Mouse (Mus musculus) kidney, adult 18-20 months (tissue): ENCODE results near the gene Bcam.

Source experiments
- DNase-seq: peaks from one replicate; pipeline ENCODE4 v3.0.0; 2021

Gene Bcam

DNA sequence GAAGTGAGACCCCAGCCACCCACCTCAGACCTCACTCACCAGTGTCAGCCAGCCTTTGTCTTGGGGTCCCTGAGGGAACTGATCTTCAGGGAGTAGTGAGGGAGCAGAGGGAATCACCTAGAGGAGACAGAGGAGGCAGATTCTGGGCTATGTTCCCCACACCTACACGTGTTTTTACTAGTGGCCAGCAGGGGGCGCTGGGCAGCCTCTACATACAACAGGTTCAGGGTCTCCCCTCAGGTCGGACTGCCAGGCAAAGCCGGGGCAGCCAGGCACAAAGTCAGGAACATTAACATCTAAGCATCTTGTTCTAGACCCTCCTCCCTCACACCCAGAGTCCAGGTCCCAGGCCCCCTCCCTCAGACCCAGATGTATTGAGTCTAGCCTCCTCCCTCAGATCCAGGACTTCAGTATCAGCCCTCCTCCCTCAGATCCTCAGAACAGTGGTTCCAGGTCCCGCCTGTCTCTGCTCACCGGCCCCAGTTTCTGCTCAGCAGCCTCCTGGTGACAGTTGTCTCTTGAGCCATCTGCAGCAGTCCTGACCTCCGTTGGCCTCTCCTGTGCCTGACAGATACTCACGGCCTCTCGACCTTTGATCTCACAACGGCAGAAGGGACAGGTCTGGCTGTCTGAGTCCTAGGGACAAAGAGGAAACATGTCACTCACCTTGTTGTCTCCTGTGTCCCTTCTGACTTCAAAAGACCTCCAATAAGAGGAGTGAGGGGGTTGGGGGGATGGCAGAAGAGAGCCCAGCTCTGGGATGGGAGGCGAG is 14.1 kb upstream of the Bcam start:
- DNase-seq = no peak

DNA sequence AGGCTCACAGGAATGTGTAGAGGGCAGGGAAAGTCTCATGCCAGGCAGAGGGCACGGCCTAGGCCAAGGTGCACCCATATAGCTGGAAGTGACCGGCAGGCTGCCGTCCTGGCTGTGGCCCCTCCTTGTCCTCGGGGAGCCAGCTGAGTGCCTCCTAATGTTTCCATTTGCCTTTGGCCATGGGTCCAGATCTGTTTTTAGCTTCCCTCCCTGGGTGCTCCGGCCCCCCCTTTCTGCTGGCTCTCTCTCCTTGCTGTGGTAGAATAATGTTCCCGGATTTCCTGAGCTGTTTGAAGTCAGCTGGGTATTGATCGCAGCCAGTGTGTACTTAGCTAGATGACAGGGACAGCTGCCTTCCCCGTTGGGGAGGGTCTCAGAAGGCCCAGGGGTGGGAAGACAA is 12.8 kb upstream of the Bcam start:
- peak; percentile 44 for DNase-seq

- peak; percentile 43 for DNase-seq
These were observed 11.8 kb upstream of the Bcam start for GRCm38 (mm10) chr7:19782645-19783044.

- DNase-seq = no peak
These were observed 10.9 kb upstream of the Bcam start for GRCm38 (mm10) chr7:19781741-19782140.

DNA sequence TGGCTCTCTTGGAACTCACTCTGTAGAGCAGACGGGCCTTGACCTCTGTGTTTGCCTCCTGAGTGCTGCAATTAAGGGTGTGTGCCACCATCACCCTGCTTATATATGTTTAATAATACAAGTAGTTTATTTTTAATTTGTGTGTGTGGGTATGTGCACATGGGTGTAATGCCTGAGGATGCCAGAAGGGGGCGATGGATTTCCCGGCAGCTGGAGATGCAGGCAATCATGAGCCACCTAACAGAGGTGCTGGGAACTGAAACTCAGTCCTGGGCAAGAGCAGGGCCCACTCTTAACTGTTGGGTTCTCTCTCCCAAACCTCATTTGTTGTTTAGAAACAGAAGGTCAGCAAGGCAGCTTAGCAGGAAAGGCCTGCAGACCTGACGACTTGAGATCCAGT is 9.1 kb upstream of the Bcam start:
- DNase-seq = no peak

DNA sequence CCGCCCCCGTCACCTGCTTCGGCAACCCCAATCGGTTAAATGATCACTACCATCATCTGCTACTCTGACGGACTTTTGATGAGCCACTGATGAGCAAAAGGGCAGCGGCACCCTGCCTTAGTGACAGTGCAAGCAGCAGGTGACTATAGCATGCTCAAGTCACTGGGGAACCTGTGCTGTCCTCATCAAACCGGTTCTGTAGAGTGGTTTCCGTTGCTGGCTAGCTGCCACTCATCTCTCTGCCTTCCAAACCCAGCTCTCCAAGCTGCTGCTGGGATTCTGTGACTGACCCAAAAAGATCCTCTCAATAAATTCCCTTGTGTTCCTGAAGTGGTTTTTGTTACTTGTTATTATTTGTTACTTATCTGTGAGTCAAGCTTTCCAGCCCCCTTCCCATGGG is 7.8 kb upstream of the Bcam start:
- no peak for DNase-seq

DNA sequence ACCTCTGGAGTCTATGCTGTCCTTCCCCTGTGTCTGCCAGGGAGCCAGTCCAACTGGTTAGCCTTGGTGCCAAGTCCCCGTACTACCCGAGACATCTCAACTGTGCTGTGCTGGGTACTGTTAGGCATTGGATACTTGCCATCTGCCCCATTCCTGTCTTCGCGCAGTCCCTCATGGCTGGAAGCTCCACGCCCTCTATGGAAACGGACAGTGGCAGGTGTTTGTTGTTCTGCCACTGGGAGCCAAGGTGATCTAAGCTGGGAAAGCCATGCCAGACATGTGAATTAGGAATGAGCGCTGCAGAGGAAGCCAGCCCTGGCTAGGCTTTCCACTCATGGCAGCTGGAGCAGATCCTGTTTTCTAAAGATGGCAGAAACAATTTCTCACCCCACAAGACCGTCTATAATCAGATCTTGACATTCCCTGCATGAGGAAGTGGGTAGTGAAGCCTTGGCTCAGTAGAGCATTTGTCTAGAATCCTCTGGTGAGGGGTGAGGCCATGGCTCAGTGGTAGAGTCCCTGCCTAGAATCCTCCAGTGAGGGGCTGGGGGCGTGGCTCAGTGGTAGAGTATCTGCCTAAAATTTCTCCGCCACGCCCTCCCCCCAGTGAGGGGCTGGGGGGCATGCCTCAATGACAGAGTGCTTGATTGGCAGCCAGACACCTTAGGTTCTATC is 6.4 kb upstream of the Bcam start:
- no peak for DNase-seq

GRCm38 (mm10) chr7:19771682-19772081 is 866 bp upstream of the Bcam start:
- no peak for DNase-seq

GRCm38 (mm10) chr7:19770375-19770754 is 451 bp downstream of the Bcam start:
- peak; percentile 94 for DNase-seq

DNA sequence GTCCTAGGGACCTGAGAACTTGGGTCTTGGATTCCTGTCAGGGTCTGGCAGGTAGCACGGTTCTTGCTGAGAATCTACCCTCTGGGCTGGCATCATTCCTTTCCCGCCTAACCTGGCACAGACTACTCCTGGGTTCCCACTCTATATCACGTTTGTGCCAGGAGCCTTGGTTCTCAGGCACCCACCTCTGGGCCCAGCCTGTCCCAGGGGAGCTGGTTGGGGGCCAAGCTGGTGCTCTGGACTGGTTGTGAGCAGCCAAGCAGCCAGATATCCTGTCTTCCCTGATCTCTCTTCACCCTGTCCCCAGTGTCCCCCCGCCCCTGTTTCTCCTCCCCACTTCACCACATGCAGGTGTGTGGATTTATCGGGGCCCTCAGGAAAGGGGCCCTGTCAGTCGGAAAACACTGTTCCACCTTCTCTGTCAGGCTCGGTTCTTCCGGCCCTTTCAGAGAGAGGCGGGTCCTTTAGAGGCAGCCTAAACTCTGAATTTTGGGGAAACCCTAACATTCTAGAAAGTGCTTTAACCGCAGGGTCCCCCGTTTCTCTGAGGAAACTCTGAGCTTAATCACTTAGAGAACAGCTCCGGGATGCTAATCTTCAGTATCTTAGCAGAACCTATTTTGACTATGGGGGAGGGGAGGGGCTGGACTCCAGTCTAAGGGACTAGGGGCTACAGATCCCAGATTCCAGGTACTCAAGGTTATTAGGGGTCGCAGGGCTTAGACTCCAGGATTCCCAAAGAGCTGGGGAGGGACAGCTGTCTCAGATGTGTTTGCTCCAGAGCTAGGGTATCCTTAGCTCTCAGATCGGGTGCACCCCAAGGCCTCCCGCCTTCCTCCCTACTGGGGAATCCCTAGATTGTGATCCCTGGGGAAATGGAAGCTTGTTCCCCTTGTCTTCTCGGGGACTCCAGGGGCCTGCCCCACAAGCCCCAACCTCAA is 1.1 kb downstream of the Bcam start:
- no peak for DNase-seq

- no peak for DNase-seq
These were observed 1.8 kb downstream of the Bcam start for GRCm38 (mm10) chr7:19769001-19769400.

- no peak for DNase-seq
These were observed 2.6 kb downstream of the Bcam start for GRCm38 (mm10) chr7:19768251-19768650.

DNA sequence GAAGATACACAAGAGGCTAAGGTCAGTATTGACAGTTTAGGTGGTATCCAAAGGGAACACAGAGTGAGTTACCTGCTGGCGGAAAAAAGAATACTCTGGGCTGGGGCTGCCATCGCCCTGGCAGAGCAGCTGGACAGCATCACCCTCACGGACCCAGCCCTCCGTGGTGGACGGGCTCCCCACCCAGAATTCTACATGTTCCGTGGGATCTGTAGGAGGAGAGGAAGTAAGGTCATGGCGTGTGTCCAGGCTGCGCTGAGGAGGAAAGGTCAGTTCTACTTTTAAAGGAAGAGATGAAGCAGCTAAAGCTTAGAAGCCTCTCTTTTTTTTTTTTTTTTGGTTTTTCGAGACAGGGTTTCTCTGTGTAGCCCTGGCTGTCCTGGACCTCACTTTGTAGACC is 6.2 kb downstream of the Bcam start:
- no peak for DNase-seq

DNA sequence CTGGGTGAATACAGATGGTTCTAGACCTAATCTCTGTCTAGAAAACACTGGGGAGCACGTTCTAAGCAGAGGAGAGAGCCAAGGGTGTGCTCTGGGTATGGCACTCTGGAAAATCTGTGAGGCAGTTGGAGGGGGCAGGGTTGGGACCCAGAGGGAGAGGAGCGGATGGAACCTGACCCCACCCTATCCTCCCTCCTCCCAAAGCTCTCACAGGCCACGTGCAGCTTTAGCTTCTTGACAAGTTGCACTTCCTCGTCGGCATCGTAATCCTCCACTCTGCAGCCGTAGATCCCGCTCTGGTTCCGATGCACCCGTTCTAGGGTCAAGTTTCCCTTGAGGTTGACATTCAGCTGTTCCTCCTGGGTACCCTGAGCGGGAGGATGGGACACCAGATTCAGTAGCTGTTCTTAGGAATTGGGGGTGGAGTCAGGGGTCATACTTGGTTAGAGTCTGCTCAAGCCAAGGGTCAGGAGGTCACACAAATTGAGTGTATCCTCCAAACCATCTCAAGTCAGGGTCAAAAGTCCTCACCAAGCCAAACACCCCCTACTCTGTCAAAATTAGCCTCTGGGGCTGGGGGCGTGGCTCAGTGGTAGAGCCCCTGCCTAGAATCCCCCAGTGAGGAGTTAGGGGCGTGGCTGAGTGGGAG is 6.9 kb downstream of the Bcam start:
- DNase-seq = no peak

GRCm38 (mm10) chr7:19762283-19762682 is 8.5 kb downstream of the Bcam start:
- no peak for DNase-seq

- DNase-seq = no peak
These were observed 10.8 kb downstream of the Bcam start for GRCm38 (mm10) chr7:19760021-19760420.

DNA sequence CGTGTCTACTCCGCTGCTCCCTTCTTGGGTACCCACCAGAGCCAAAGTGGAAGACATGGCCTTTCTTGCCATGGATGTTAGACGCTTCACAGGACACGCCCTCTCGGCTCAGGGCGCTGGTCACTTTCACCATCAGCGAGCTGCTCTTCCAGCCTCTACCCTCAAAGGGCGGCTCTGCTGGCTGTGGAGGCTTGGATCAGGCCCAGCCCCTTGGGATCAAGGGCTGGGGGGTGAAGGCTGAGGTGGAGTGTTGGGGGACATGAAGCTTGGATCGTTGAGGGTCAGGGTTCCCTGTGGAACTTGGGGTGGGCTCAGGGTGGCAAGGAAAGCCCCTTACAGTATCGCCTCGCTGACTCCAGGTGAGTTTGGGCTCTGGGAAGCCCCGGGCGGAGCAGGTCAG is 12.2 kb downstream of the Bcam start:
- no peak for DNase-seq

DNA sequence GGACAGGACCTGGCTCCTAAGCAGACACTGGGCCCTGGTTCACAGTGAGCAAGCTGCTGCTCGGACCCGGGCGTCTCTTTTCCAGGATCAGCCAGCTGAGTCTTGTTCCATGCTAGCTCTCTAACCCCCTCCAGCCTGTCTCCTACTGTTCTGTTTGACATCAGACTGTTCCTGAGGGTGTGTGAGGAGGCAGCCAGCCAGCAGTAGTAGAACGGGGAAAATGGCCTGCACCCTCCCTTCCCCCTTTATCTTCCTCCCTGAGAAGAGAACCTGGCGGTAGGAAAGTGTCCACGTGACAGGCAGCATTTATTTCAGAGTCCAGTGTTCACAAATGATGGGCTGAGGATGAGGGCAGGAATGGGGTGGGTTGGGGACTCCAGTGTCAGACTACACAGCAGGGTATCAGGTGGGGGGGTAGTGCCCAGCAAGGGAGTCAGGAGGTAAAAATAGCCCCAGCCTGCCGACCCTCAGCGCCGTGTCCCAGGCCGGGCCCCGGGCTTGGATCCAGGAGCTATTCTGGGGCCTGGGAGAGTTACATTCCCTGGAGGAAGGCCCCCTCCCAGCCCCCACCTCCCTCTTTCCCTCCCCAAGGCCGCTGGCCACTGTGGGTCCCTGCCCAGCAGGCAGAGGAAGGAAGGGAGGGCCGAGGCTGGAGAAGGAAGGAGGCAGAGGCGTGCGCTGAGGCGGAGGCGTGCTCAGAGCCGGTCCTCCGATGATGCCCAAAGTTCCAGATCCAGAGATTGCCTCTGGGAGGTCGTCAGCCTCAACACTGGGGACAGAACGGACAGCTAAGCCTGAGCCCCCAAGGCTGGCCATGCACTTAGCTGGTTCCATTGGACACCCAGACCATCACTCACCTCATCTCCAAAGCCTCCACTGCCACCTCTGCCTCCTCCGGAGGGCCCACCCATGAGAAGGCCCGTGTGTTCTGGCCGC is 14.7 kb downstream of the Bcam start:
- peak; percentile 64 for DNase-seq

- no peak for DNase-seq
These were observed 15.8 kb downstream of the Bcam start for GRCm38 (mm10) chr7:19755008-19755407.

- DNase-seq = no peak
These were observed 16.8 kb downstream of the Bcam start for GRCm38 (mm10) chr7:19754065-19754464.

DNA sequence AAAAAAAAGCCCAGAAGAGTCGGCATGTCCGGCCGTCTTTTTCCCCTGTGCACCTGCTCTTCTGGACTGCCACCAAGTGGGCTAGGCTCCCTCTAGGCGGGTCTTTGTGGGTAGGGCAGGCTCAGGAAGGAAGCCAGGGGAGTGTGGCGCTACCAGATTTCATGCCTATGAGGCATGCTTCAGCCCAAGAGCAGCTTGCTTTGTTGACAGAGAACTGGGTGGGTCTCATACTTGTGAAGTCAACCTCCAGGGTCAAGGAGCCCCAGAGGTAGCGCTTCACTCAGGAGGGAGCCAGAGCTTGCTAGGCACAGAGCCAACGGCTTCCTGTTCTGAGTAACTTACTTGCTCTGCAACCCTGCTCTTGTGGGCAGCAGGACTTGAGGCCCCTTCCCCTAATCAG is 17.2 kb downstream of the Bcam start:
- DNase-seq = no peak

- DNase-seq = no peak
These were observed 18.2 kb downstream of the Bcam start for GRCm38 (mm10) chr7:19752652-19753051.
